Mouse (Mus musculus): ENCODE measurements around the gene Gnat1. TPM values are rescaled to one million over a fixed set of nuclear protein-coding genes. Genes with fewer than 3 reads are reported as not detected.

Gene Gnat1
- total RNA-seq, 2 experiments from 2014 or later, result not detected

DNA sequence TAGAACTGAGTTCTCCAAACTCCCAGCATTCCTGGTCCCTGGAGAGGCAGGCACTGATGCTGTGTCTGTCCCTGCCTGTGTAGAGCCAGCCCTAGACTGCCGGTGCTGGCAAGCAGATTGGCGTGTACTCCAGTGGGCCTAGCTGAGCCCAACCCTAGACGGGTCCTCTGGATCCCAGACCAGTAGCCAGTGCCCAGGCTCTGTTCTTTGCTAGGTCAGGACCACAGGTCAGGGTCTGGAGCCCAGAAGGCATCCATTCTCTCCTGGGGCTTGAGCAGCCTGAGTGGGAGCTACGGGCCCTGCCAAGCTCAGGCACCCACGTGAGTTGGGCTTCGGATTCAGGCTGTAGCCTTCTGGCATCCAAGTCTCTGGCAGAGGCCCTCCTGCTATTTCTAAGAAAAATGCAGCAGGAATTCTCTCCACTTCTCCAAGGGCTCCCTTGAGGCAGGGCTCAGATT is 20.6 kb upstream of the Gnat1 start:
- DNase-seq, result peak in 1 of 2 experiments; percentile 51

DNA sequence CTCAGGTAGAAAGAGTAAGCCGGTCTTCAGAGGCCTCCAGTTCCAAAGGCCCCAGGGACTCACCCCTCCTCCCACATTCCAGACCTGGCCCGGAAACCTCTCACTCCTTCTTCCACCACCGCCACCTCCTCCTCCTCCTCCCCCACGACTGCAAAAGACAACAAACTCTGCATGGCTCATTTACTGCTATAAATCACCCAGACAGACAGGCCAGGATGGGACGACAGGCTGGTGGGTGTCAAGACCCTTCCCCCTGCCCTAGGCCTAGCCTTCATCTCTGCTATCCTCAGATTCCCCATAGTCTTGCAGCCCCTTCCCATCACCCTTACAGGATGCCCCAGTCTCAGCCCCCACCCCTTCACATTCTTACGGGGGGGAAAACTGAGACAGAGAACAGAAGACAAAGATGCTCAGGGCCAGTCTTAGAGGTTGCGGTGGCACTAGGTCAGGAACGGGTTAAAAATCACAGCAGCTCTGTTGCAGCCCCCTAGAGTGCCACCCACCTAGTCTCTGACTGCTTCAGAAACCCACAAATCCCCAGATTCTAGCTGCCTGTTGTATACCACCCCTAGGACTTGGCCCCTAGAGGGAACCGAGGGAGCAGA is 20.0 kb upstream of the Gnat1 start:
- no peak for DNase-seq

DNA sequence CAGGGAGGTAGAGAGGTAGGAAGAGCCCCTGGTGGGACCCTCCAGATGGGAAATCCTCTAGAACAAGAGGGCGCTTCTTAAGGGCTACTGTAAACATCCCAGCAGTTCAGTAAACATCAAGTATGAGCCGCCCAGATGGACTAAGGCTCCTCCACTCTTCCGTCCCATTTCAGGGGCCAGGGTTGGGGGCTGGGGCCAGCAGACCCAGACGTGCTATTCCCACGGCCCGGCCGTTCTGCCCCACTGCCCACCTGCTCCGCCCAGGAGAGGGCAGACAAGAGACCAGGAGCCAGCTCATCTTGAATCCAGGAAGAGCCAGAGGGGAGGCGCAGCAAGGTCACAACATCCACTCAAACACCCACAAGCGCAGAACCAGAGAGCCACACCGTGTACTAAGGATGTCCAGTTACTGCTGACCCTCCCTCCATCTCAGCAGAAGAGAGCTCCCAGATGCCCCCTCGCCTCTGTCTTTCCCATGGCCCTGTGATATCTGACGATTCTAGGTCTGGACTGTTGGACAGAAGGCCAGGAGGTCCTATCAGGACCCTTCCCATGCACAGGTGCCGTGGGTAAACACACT is 19.2 kb upstream of the Gnat1 start:
- no peak for DNase-seq

DNA sequence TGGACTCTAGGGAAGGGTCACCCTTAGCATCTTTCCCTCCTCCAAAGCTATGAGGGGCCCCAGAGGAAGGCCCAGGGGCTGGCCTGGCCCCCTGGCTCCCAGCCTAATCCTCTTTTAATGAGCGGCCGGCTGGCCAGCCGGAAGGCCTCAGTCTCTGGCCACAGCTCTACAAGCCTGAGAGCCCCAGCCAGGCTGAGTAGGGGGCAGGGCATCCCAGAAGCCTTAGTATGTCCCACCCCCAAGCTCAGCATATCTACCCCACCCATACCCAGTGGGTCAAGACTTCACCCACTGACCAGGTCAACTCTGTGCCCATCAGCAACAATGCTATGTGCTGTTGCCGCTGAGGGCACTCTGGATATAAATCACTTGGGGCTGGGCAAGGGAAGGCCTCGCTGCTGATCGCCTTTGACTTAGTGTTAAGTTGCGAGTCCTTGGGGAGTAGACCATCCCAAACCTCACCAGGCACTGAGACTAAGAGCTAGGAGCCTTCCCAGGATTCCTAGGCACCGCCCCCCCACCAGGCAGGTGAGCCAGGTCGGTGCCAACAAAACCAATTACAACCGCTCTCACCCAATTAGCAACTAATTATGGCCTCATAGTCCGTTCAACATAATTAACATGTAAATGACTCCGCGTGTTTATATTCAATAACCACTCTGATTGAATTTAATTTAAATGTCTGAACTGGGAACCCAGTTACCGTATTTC is 18.5 kb upstream of the Gnat1 start:
- no peak for DNase-seq

DNA sequence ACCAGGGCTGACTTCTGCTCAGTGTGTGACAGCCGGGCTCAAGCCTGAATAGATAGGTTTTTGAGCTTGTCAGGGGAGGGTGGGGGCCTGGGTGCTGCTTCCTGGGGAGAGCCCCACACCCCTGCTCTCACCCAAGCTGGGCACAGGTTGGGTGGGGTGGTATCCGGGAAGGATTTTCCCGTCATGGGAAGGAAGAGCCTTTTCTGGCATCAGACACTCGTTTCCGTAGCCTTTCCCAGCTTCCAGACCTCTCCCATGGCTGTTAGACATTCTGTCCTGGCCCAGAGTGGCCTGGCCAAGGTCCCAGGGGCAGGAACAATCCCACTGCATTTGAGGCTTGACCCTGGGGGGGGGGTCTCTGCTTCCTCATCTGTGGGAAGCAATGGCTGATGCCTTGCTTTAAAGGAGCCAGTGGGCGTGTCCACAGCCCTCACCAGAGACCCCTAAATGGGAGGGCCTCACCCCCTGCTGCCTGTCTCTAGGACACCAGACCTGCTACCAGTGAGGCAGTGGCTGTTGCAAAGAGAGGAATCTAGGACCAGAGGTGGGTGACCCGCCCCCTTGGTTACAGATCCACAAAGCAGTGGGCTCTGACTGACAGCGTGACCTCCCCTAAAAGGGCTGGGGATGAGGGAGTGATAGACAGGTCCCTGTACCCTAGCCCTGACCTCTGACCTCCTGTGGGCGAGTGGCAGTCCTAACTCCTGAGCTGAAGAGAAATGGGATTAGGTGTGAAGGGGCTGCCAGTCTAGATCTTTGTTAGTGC is 17.5 kb upstream of the Gnat1 start:
- peak in 1 of 2 experiments; percentile 71 for DNase-seq

DNA sequence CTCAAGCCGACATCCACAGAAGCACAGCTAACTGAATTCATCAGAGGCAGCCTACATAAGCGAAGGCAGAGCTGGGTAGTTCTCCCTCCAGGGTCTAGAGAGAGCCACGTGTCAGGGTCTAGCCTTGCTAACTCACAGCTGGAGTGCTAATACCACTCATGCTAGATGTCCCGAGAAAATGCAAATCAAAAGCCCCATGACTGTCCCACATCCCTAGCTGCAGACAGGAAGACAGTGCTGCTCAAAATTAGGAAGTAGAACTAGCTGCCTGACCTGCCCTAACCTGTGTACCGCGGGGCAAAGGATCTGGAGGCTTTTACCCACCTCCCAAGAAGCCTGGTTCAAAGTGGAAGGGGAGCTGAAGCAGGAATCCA is 16.6 kb upstream of the Gnat1 start:
- no peak for DNase-seq

DNA sequence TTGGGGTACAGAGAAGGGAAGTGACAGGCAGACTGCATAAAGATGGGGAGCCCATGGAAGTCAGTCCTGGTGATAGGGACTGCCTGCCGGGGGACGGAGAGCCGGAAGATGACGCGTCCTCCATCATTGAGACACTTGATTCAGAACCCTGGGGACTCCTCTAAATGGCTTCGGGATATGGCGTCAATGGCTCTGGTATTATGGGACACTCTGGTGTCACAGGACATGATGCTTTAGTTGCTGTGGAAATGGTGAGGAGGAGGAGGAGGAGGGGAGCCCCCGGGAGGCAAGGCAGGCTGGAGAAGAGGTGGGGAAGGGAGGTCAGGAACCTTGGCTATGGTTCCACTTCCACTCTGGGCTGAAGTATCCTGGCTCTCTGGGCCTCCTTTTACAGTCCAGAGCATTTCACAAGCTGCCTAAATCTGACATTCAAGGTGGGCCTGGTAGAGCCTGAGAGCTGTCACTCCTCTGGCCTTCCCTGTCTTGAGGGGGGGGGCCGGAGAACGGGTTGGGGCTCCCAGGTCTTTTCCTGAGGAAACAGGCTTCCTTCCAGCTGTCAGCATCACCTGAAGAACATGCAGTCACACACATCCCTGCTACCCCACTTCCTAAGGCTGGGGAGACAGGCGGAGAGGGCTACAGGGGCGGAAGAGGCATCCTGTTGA is 16.1 kb upstream of the Gnat1 start:
- DNase-seq, result peak in 1 of 2 experiments; percentile 57

DNA sequence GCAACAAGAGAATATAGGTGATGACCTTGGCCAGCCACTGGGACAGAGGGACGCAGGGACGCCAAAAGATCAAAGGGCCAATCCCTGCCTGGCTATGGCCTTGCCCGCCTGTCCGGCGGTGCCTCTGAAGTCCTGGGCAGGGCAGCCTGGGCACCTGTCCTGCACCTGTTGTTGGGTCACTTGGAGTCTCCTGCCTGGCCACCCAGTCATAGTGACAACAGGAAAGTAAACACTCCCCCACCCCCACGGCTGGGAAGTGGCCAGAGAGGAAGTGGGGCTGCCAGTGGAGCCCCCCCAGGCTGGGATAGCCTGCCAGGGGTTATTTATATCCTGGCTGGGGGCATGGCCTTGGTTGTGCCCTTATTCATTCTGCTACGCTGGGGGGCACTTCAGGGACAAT is 15.1 kb upstream of the Gnat1 start:
- DNase-seq, result no peak

DNA sequence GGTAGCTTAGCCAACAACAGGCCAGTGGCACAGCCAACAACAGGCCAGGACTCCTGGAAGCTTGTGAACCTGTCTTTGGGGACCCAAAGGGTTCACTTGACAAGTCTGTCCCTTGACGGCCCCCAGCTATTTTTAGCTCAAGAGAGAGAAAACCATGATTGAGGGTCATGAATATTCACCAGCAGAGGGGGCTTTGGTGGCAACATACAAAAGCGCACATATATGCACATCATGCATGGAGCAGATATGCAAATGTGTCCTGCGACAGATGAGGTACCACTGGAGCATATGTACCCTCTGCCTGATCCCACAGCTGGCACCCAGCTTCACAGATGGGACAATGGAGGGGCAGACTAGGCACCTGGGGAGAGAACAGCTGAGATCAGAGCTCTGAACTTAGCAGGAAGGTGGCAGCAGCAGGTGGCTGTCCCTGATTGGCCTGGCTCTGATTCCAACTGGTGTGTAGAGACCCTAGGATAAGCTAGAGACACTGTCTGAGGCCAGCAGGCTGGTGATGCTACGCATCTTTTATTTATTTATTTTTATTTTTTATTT is 14.0 kb upstream of the Gnat1 start:
- no peak for DNase-seq

DNA sequence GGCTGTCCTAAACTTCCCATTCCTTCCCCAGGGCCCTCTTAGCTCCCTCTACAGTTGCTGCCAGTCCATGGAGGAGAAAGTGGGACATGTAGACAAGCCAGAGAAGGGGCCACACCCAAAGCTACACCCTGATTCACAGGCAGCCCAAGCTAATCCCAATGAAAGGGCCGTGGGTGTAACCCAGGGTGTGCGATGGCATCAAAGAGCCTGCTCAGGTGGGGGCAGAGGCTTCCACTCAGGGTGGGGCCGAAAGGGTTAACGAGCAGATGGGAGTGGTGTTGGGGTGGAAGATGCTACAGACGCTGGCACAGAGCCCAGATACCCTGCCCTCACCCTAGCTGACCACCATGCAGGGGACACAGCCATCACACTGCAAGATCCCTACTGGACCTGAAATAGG is 13.3 kb upstream of the Gnat1 start:
- no peak for DNase-seq

DNA sequence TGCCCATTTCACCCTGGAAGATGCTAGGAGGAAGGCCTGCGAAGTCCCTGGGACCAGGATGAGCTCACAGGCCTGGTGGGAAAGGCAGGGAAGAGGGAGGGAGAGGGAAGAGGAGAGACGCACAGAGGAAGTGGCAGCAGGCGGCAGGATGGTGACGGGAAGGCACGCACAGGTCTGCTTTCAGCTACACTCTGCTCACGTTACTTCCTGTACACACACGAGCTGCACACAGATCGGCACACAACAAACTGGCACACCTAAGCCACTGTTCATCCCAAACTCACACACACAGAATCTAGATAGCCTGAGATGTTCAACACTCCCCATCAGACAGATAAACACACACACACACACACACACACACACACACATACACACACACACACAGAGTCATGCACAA is 10.9 kb upstream of the Gnat1 start:
- no peak for DNase-seq

DNA sequence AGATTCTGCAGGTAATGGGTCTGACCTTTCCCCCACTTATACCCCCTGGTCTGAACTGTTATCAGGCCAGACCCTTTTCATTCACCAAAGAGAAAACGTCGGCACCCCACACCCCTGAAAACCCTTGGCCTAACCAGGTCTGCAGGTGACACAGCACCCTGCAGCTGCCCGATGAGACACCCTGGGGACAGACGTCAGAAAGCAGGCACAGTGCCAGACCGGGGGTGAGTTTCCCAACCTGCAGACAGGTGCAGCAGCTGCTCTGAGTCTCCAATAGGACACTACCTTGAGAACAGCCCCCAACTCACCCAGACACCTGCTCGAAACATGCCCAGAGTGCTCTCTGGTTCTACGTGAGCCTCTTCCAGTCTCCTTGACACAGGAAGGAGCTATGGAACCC is 9.4 kb upstream of the Gnat1 start:
- DNase-seq, result no peak

DNA sequence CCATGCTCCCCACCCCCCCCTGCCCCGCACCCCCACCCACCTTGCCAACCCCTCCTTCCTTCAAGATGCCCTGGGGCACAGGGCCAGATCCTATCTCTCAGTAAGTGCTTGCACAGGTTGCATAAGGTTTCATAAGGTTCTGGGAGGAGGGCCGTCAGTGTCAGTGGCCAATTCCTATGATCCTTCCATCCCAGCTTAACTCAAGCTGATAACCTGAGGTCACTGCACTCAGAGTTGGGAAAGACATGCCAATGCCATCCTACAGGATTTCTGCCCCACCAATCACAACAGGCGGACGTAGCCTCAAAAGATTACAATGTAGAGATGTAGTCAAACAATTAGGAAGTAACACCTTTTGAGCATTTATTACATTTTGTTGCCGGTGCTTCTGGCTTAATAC is 8.9 kb upstream of the Gnat1 start:
- no peak for DNase-seq

DNA sequence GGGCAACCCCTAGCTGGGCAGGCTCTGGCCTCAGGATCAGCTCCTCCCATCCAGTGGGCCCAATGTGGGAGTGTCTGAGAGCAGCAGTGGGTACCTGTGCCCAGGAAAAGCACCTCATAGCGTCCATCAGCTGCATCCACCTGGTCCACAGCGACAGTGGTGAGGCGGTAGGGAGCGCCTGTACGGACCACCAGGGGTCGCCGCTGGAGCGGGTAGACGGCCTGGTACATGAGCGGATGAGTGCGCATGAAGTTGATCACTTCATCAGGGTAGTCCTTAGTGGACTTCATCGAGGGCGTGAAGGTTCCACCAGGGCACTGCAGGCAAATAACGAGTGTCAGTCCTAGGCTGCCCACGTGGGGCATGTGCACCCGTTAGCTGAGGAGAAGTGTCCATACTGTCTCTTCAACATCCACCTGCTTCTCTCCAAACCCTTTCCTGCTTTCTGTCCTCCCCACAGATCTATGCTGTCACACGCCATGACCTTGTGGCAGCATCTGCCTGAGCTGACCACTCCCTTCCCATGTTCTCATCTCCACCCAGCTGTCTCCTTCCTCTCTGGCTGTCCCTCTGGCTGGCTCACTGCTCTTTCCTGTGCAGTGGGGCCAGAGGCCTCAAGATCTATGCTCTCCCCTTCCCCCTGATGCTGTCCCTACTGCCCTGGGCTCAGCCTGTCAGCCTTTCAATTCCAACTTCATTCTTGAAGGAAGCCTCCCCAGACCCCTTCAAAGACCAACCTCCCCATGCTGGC is 5.9 kb upstream of the Gnat1 start:
- DNase-seq, result peak; percentile 63 to 72

DNA sequence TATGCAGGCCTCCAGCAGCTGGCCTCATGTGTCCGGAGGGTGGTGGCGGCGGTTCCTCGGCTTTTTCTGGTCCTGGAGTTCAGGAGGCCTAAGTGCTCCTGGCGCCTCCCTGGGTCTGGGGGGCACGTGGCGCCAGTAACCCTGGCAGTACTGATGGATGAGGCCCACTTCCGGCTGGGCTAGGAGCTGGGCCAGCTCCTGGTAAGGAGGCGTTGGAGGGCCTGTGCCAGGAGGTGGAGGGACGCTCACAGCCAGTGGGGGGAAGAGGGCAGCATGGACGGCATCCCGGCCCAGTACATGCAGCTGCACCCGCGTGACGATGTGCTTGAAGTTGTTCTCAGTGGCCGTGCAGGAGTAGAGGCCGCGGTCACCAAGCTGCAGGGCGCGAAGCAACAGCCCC is 2.9 kb upstream of the Gnat1 start:
- DNase-seq, result no peak

DNA sequence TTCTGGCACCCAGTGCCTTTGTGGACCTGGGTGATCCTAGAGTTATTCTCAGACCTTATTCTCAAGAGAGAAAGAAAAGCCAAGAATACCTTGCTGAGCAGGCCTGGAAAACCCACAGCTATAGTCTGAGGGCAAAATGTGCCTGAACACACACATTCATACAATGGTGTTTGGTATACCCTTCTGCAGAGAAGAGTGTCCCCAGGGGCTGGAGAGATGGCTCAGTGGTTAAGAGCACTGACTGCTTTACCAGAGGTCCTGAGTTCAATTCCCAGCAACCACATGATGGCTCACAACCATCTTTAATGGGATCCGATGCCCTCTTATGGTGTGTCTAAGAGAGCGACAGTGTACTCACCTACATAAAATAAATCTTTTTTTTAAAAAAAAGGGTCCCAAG is 651 bp downstream of the Gnat1 start:
- no peak for DNase-seq

DNA sequence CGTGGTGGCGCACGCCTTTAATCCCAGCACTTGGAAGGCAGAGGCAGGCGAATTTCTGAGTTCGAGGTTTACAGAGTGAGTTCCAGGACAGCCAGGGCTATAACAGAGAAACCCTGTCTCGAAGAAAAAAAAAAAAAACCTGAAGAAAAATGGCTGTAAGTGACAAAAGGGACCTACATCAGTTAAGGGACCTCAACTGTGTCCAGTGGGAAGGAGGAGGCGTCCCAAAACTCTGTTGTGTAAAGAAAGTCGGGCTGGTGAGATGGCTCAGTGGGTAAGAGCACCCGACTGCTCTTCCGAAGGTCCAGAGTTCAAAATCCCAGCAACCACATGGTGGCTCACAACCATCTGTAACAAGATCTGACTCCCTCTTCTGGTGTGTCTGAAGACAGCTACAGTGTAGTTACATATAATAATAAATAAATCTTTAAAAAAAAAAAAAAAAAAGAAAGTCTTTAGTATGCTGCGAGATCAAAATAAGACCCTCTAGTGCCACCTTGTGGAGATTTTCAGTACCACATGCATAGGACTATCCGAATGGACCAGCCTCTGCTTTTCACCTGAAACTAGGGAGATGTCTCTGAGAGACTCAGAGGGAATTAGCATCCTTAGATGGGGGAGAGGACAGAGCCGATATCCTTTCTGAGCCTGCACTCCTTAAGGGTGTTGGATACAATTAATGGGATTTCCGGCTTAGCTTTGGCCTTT is 1.5 kb downstream of the Gnat1 start:
- peak; percentile 78 to 91 for DNase-seq

DNA sequence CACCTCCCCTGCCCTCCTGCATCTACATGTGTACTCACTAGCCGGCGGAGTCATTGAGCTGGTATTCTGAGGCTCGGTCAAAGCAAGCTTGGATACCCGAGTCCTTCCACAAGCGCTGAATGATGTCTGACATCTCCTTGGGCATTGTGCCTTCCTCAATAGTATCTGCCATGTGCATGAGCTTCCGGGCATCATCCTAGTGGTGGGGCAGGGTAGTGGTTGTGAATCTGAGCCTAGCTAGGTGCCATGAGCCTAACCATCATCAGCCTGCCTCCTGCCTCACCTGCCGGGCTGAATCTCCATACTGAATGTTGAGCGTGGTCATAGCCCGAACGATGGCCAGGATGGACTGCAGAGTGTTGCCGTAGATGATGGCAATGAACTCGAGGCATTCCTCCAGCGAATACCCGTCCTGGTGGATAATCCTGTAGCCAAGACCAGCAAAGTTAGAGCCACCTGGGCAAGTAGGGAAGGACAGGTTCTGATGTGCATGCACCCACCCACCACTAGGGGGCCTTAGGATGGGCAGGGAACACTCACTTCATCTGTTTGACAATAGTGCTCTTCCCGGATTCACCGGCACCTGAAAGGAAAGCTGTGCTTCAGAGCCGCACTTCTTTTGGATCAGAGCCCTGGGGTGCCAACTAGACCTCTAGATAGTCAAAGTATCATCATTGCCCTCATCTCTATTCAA is 2.3 kb downstream of the Gnat1 start:
- DNase-seq, result peak in 1 of 2 experiments; percentile 65

DNA sequence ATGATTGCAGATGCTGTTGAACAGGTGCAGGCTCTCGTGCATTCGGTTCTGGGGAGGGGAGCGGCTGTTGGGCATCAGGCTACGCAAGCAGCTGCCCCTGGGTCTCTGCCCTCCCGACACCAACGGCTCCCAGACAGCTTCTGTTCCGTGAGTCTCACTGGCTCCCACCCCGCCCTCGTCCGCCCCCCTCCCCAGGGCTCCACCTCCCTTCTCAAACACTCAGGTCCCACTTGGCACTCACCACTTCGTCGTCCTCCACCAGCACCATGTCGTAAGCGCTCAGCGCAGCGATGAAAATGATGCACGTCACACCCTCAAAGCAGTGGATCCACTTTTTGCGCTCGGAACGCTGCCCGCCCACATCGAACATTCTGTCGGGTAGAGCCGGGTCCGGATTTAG is 3.2 kb downstream of the Gnat1 start:
- no peak for DNase-seq

DNA sequence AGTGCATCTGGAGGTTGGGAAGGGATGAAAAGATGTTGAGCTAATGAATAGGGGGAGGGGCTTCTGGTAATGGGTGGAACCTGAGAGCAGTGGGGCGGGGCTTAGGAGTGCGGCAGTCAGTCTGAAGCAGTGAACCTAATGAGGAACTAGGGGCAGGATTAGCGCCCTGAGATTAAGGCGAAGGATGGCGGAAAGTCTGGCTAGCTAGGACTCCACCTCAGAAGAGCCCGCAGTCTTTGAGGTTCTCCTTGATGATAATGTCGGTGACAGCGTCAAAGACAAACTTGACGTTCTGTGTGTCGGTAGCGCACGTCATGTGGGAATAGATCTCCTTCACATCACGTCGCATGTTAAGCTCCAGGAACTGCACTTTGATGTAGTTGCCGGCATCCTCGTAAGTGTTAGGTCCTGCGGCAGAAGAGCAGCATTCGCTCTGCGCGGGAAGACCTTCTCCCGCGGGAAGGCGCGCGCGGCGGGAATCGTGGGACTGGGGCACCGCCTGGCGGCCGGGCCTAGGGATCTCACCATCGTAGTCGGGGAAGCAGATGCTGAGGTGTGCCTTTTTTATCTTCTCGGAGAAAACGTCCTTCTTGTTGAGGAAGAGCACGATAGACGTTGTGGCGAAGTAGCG is 3.7 kb downstream of the Gnat1 start:
- DNase-seq, result peak; percentile 74 to 84
